Comparison of ENCODE assay signal across 10 mouse cellular contexts in the genomic region with DNA sequence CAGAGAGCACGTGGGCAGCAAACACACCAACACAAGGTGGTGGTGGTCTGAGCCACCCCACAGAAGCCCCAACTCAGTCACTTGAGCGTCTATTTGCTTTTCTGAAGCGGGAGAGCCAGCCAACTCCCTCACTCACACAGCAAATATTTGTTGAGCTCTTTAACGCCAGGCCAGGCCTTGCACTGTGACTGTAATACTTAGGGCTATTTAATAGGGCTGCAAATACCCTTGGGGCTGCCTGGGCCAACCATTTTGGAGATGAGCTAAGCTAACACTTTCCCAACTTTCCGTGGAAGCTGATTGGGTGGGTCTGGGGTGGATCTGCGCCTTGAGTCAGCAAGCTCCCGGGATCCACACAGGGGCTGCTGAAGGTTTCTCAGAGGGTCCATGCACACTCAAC. TPM values are rescaled to one million over a fixed set of nuclear protein-coding genes. Genes with fewer than 3 reads are reported as not detected.
DNase-seq lines count a peak whose midpoint lies in the region; ATAC-seq and TF ChIP-seq lines count a peak whose summit lies in the region.
"Had no signal": no experiment of that assay in that cellular context is flagged by ENCODE, and none has a peak within 500 bp of the region (broad histone marks: within the 10 kb centered on the region; RNA-seq: fewer than 3 reads in every experiment).

No protein-coding gene starts in this region.

- H3K9ac ChIP-seq in heart, embryonic 15.5 days, result no peak overlapping the region
- no peak overlapping the region for H3K9ac ChIP-seq in embryonic facial prominence, embryonic 13.5 days
- H3K9ac ChIP-seq in intestine, postnatal 0 days (ENCODE audit: low read depth, low read length), result 0 out of 2 replicates have a peak overlapping the region, but pooled peaks have one; percentile 70
- 0 out of 2 replicates have a peak overlapping the region, but pooled peaks have one; percentile 67 for H3K9ac ChIP-seq in lung, embryonic 15.5 days
- H3K9ac ChIP-seq: neural tube, embryonic 13.5 days had no signal

- no peaks in the 10 kb centered on the region for H3K36me3 ChIP-seq in heart, embryonic 15.5 days
- H3K36me3 ChIP-seq in embryonic facial prominence, embryonic 13.5 days, result no peaks in the 10 kb centered on the region
- H3K36me3 ChIP-seq in intestine, postnatal 0 days (ENCODE audit: control insufficient read depth, insufficient read depth), result no peaks in the 10 kb centered on the region
- H3K36me3 ChIP-seq in lung, embryonic 15.5 days, result no peaks in the 10 kb centered on the region; the same call in 1 of the 2 replicates
- H3K36me3 ChIP-seq: neural tube, embryonic 13.5 days had no signal

- 0 out of 2 replicates have a peak overlapping the region, but pooled peaks have one; percentile 83 for H3K4me3 ChIP-seq in heart, embryonic 15.5 days
- H3K4me3 ChIP-seq in embryonic facial prominence, embryonic 13.5 days, result no peak overlapping the region
- H3K4me3 ChIP-seq in intestine, postnatal 0 days (ENCODE audit: low read depth, low read length), result peak overlapping the region; percentile 75; the same call in 1 of the 2 replicates
- H3K4me3 ChIP-seq in lung, embryonic 15.5 days, result peak overlapping the region; percentile 69

- no peak overlapping the region for H3K27ac ChIP-seq in heart, embryonic 15.5 days
- no peak overlapping the region for H3K27ac ChIP-seq in embryonic facial prominence, embryonic 13.5 days
- H3K27ac ChIP-seq in intestine, postnatal 0 days (ENCODE audit: low read depth, low read length), result peak overlapping the region; percentile 77; the same call in 1 of the 2 replicates
- peak overlapping the region; percentile 91 for H3K27ac ChIP-seq in lung, embryonic 15.5 days
- H3K27ac ChIP-seq: neural tube, embryonic 13.5 days had no signal

- no peak for DNase-seq in heart, adult 8-10 months (ENCODE audit: low spot score)
- no peak for DNase-seq in natural killer cell, adult 2 months (ENCODE audit: low spot score in 2 of 2)
- no peak for DNase-seq in frontal cortex, adult 2 months (ENCODE audit: extremely low spot score in 1 of 2, low spot score in 1 of 2)
- no peak for DNase-seq in spleen, postnatal 4 days (ENCODE audit: low spot score in 2 of 2)
- DNase-seq: cerebellum, adult 11 months had no signal

- no peaks in the 10 kb centered on the region for H3K9me3 ChIP-seq in heart, embryonic 15.5 days (replicated peaks)
- H3K9me3 ChIP-seq in embryonic facial prominence, embryonic 13.5 days, result no peaks in the 10 kb centered on the region
- H3K9me3 ChIP-seq in intestine, postnatal 0 days (ENCODE audit: control insufficient read depth), result no peaks in the 10 kb centered on the region
- no peaks in the 10 kb centered on the region for H3K9me3 ChIP-seq in lung, embryonic 15.5 days
- H3K9me3 ChIP-seq: neural tube, embryonic 13.5 days had no signal

- peak overlapping the region; percentile 99 for H3K4me2 ChIP-seq in heart, embryonic 15.5 days
- H3K4me2 ChIP-seq in embryonic facial prominence, embryonic 13.5 days, result 0 out of 2 replicates have a peak overlapping the region, but pooled peaks have one; percentile 95
- peak overlapping the region; percentile 91 for H3K4me2 ChIP-seq in intestine, postnatal 0 days (replicated peaks; ENCODE audit: low read depth)
- H3K4me2 ChIP-seq in lung, embryonic 15.5 days, result peak overlapping the region; percentile 89

- WGBS in heart, embryonic 15.5 days, result 80% methylated on average over 7 of the region's 7 CpGs
- WGBS in embryonic facial prominence, embryonic 13.5 days, result 76% methylated on average over 7 of the region's 7 CpGs
- WGBS in intestine, postnatal 0 days, result 56% methylated on average over 7 of the region's 7 CpGs
- WGBS in lung, embryonic 15.5 days, result 55% methylated on average over 7 of the region's 7 CpGs

- H3K27me3 ChIP-seq in heart, embryonic 15.5 days, result no peaks in the 10 kb centered on the region
- H3K27me3 ChIP-seq in embryonic facial prominence, embryonic 13.5 days, result peaks cover 37% of the 10 kb centered on the region
- no peaks in the 10 kb centered on the region for H3K27me3 ChIP-seq in intestine, postnatal 0 days (replicated peaks; ENCODE audit: control insufficient read depth, insufficient read depth, low read length)
- no peaks in the 10 kb centered on the region for H3K27me3 ChIP-seq in lung, embryonic 15.5 days

- peaks cover 12% of the 10 kb centered on the region for H3K4me1 ChIP-seq in heart, embryonic 15.5 days (replicated peaks)
- peaks cover 11% of the 10 kb centered on the region; the same call in 1 of the 2 replicates for H3K4me1 ChIP-seq in embryonic facial prominence, embryonic 13.5 days
- no peaks in the 10 kb centered on the region for H3K4me1 ChIP-seq in intestine, postnatal 0 days (replicated peaks; ENCODE audit: control insufficient read depth, insufficient read depth, low read length)
- H3K4me1 ChIP-seq in lung, embryonic 15.5 days, result peaks cover 34% of the 10 kb centered on the region

- ATAC-seq in heart, embryonic 15.5 days (replicated peaks; ENCODE audit: insufficient number of reproducible peaks, insufficient read depth, low FRiP score, low read depth), result no peak
- ATAC-seq in embryonic facial prominence, embryonic 13.5 days (ENCODE audit: insufficient number of reproducible peaks, insufficient read depth, low FRiP score, low TSS enrichment, low read depth), result no peak
- ATAC-seq in intestine, postnatal 0 days, result no peak
- peak; percentile 35; the same call in 1 of the 2 replicates for ATAC-seq in lung, embryonic 15.5 days (ENCODE audit: borderline replicate concordance, extremely low read depth, low FRiP score, low TSS enrichment)

- no peak for TF ChIP-seq CTCF in intestine, postnatal 0 days (IDR thresholded peaks at IDR 0.05; ENCODE audit: low read depth)

RNA-seq across cellular contexts. Expression of gene Cmtm8, which starts 1.7 kb away (rescaled TPM):
- 15.0 and 19.6 TPM in 2 replicates for polyA plus RNA-seq in heart, embryonic 15.5 days (2015; fragmentation: Nextera tagmentation; extraction: Ambion mirVana)
- total RNA-seq in heart, adult 8-10 months (2022), result 10 to 100 TPM; 11.5 to 12.5 (median 11.7) TPM
- 13.2 and 19.2 TPM in 2 replicates for polyA plus RNA-seq in embryonic facial prominence, embryonic 13.5 days (2015; fragmentation: Nextera tagmentation; extraction: Ambion mirVana)
- polyA plus RNA-seq in intestine, postnatal 0 days (2015; fragmentation: Nextera tagmentation; extraction: Ambion mirVana), result 91.5 and 104 TPM in 2 replicates
- 93.2 and 102 TPM in 2 replicates for polyA plus RNA-seq in lung, embryonic 15.5 days (2015; fragmentation: Nextera tagmentation; extraction: Ambion mirVana)
- 4.7 and 4.8 TPM in 2 replicates for polyA plus RNA-seq in frontal cortex, adult 2 months (2012; rRNA removed)

Comparison
In these comparisons a context has a peak if more than half of its experiments do, and no peak if none do; other contexts are left out.
1. H3K27ac ChIP-seq: peak in intestine, postnatal 0 days (single experiment) and lung, embryonic 15.5 days (single experiment); none in heart, embryonic 15.5 days (single experiment) and embryonic facial prominence, embryonic 13.5 days (single experiment).
2. H3K9ac ChIP-seq: peak in intestine, postnatal 0 days (single experiment) and lung, embryonic 15.5 days (single experiment); none in heart, embryonic 15.5 days (single experiment) and embryonic facial prominence, embryonic 13.5 days (single experiment).
3. Peak in every context shown above with its lines, with median percentiles within 50 percentile points of each other: H3K4me2 ChIP-seq.